Mouse (Mus musculus) testis, adult 2 months (tissue): ENCODE results near the gene Klhl35. TPM values are rescaled to one million over a fixed set of nuclear protein-coding genes. Genes with fewer than 3 reads are reported as not detected.

Experiments
- H3K27ac ChIP-seq: fragments of 200-500 bp; 2 replicates; pipeline ENCODE4 v1.5.1; 2012; ENCODE audit warnings: low read depth, low read length; ENCODE audit not compliant: control insufficient read depth, insufficient read depth
- H3K27me3 ChIP-seq: fragments of 200-500 bp; 2 replicates; pipeline ENCODE4 v1.6.1; 2012; ENCODE audit warnings: mild to moderate bottlenecking, low read length, moderate library complexity; ENCODE audit not compliant: control insufficient read depth, insufficient read depth
- H3K36me3 ChIP-seq: fragments of 200-500 bp; 2 replicates; pipeline ENCODE4 v1.6.1; 2012; ENCODE audit warnings: mild to moderate bottlenecking, low read length; ENCODE audit not compliant: control insufficient read depth, insufficient read depth
- H3K4me1 ChIP-seq: fragments of 200-500 bp; 2 replicates; pipeline ENCODE4 v1.6.1; 2012; ENCODE audit warnings: low read length; ENCODE audit not compliant: control insufficient read depth, insufficient read depth
- H3K4me3 ChIP-seq: fragments of 200-500 bp; 2 replicates; pipeline ENCODE4 v1.5.1; 2012; ENCODE audit warnings: low read depth, mild to moderate bottlenecking, low read length, moderate library complexity, mixed read lengths; ENCODE audit not compliant: control insufficient read depth
- CTCF ChIP-seq: fragments of 200-500 bp; IDR thresholded peaks from 2 replicates; pipeline ENCODE4 v1.5.1; 2012; ENCODE audit warnings: low read depth, mild to moderate bottlenecking, inconsistent platforms, low read length, moderate library complexity; ENCODE audit not compliant: control insufficient read depth, insufficient read depth, insufficient replicate concordance
- POLR2A ChIP-seq: fragments of 200-500 bp; IDR thresholded peaks from 2 replicates; pipeline ENCODE4 v1.6.1; 2012; ENCODE audit warnings: low read depth, mild to moderate bottlenecking, inconsistent platforms, low read length, moderate library complexity; ENCODE audit not compliant: control insufficient read depth
- polyA plus RNA-seq: library from polyadenylated mRNA; depleted of rRNA; stranded (reverse); fragments of >200 nt; gene quantifications from 2 replicates; pipeline ENCODE4 v1.2.3, GENCODE M21; 2012

Klhl35 gene
- polyA plus RNA-seq, 1 experiment = 11.7 TPM

- Histone ChIP-seq H3K27me3 (no peaks in the 10 kb centered on the region), H3K4me3 (no peak overlapping the region), H3K36me3 (no peaks in the 10 kb centered on the region), H3K27ac (no peak overlapping the region), H3K4me1 (no peaks in the 10 kb centered on the region; the same call in none of the 2 replicates)
- TF ChIP-seq POLR2A (no peak), CTCF (no peak)
Observed at GRCm38 (mm10) chr7:99441534-99442072, 24.2 kb upstream of the Klhl35 start.

GRCm38 (mm10) chr7:99443164-99443563, 22.6 kb upstream of the Klhl35 start:
- no peak overlapping the region for H3K27ac ChIP-seq

GRCm38 (mm10) chr7:99444012-99444411, 21.8 kb upstream of the Klhl35 start:
- no peak overlapping the region for H3K27ac ChIP-seq
- no peak overlapping the region for H3K4me3 ChIP-seq
- H3K4me1 ChIP-seq = no peaks in the 10 kb centered on the region; the same call in none of the 2 replicates
- TF ChIP-seq CTCF = peak; percentile 54
- TF ChIP-seq POLR2A = no peak
- H3K27me3 ChIP-seq = no peaks in the 10 kb centered on the region
- H3K36me3 ChIP-seq = no peaks in the 10 kb centered on the region

More at GRCm38 (mm10) chr7:99443164-99443563, 22.6 kb upstream of the Klhl35 start:
- Histone ChIP-seq H3K27me3 (no peaks in the 10 kb centered on the region), H3K4me3 (no peak overlapping the region), H3K36me3 (no peaks in the 10 kb centered on the region), H3K4me1 (no peaks in the 10 kb centered on the region; the same call in none of the 2 replicates)
- no peak for TF ChIP-seq CTCF
- TF ChIP-seq POLR2A = no peak

DNA sequence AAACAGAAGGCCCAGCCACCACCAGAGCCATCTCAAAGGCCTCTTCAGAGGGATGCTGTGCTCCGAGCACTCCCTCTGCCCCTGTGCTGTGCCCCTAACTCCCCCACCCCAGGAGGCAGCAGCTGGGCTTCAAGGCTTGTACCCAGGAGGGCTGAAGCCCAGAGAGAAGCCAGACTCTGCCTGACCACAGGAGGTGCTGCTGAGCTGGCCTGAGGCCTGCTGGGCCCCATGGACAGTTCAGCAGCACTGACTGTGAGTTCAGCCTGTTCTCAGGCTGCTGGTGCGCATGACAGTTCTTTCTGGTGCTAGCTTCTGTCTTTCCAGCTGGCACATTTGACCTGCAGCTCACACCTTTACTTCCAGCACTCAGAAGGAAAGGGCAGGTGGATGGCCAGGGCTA, 20.0 kb upstream of the Klhl35 start:
- Histone ChIP-seq H3K27me3 (no peaks in the 10 kb centered on the region), H3K27ac (no peak overlapping the region), H3K4me1 (no peaks in the 10 kb centered on the region; the same call in none of the 2 replicates), H3K4me3 (no peak overlapping the region), H3K36me3 (no peaks in the 10 kb centered on the region)
- peak; percentile 45; the same call in 1 of the 2 replicates for TF ChIP-seq CTCF
- TF ChIP-seq POLR2A = no peak

- H3K27me3 ChIP-seq = no peaks in the 10 kb centered on the region
- H3K27ac ChIP-seq = no peak overlapping the region
- H3K4me1 ChIP-seq = no peaks in the 10 kb centered on the region; the same call in 1 of the 2 replicates
- TF ChIP-seq CTCF (no peak), POLR2A (no peak)
- peak overlapping the region; percentile 6 for H3K4me3 ChIP-seq
- H3K36me3 ChIP-seq = no peaks in the 10 kb centered on the region
Observed at GRCm38 (mm10) chr7:99447323-99447722, 18.5 kb upstream of the Klhl35 start.

DNA sequence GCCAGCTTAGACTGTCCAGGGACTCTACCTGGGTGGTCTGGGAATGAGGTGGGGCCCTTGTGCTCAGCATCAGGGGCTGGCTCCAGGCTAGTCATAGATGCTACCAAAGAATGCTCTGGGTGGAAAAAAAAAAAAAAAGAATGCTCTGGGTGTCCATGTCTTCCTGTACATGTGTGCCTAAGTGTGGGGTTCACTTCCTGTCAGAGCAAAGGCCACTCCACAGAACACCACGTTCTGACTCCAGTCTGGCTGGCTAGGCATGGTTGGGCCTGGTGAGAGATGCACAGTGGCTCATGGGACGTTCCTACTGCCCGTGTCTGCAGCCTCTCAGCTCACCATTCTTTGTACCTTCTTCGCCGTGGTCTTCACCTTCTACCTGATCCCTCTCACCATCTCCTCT, 17.2 kb upstream of the Klhl35 start:
- Histone ChIP-seq H3K4me1 (no peaks in the 10 kb centered on the region; the same call in 1 of the 2 replicates), H3K27ac (no peak overlapping the region), H3K4me3 (no peak overlapping the region), H3K36me3 (no peaks in the 10 kb centered on the region), H3K27me3 (no peaks in the 10 kb centered on the region)
- TF ChIP-seq CTCF (no peak), POLR2A (no peak)

DNA sequence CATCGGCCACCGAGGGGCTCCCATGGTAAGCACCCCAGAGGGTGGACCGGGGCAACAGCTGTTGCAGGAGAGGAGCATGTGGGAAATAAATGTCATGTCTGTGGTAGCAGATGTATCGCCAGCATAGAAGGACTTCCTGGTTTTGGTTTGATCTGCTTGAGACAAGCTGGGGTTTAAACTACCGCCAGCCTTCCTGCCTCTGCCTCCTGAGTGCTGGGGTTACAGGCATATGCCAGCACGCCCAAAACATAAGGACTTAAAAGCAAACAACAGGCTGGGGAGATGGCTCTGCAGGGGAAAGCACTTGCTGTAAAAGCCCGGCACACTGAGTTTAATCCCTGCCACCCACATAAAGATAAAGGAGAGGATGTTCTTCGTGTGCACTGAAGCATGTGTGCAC, 16.7 kb upstream of the Klhl35 start:
- TF ChIP-seq CTCF (no peak), POLR2A (no peak)
- Histone ChIP-seq H3K4me1 (no peaks in the 10 kb centered on the region; the same call in 1 of the 2 replicates), H3K27ac (no peak overlapping the region)

More for the DNA sequence above, 16.7 kb upstream of the Klhl35 start:
- Histone ChIP-seq H3K27me3 (no peaks in the 10 kb centered on the region), H3K36me3 (no peaks in the 10 kb centered on the region), H3K4me3 (no peak overlapping the region)
